ENCODE assay signal across 28 mouse cellular contexts in genomic region chr7:19813579-19814122, GRCm38 (mm10). TPM values are rescaled to one million over a fixed set of nuclear protein-coding genes. Genes with fewer than 3 reads are reported as not detected.
DNase-seq lines count a peak whose midpoint lies in the region; ATAC-seq and TF ChIP-seq lines count a peak whose summit lies in the region.
"Had no signal": no experiment of that assay in that cellular context is flagged by ENCODE, and none has a peak within 500 bp of the region (broad histone marks: within the 10 kb centered on the region; RNA-seq: fewer than 3 reads in every experiment).

No protein-coding gene starts in this region.

- no peak for ATAC-seq in megakaryocyte, adult 5-6 weeks (ENCODE audit: poor library complexity, severe bottlenecking)
- peak; percentile 55 for ATAC-seq in G1E (ENCODE audit: extremely low read depth, insufficient number of reproducible peaks, low FRiP score, poor library complexity, severe bottlenecking)
- ATAC-seq: forebrain, embryonic 15.5 days; hindbrain, embryonic 16.5 days; inflammation-experienced regulatory T-cells, adult 6 months had no signal

- no peaks in the 10 kb centered on the region for H3K27me3 ChIP-seq in megakaryocyte, embryonic 14.5 days (replicated peaks)
- peaks cover 25% of the 10 kb centered on the region for H3K27me3 ChIP-seq in G1E (ENCODE audit: insufficient read depth, low read length)

- peaks cover 81% of the 10 kb centered on the region for H3K36me3 ChIP-seq in megakaryocyte, embryonic 14.5 days (replicated peaks; ENCODE audit: low read length)
- H3K36me3 ChIP-seq in G1E (replicated peaks): no peaks in the 10 kb centered on the region
- H3K36me3 ChIP-seq: forebrain, embryonic 12.5 days; forebrain, embryonic 15.5 days; heart, embryonic 12.5 days; heart, embryonic 15.5 days; hindbrain, embryonic 10.5 days; hindbrain, embryonic 13.5 days had no signal

- peak overlapping the region; percentile 9 for H3K4me3 ChIP-seq in megakaryocyte, embryonic 14.5 days (replicated peaks)
- no peak overlapping the region for H3K4me3 ChIP-seq in G1E (ENCODE audit: low read depth, low read length)
- H3K4me3 ChIP-seq: forebrain, embryonic 12.5 days; forebrain, embryonic 15.5 days; heart, embryonic 12.5 days; heart, embryonic 15.5 days; hindbrain, embryonic 10.5 days; hindbrain, embryonic 13.5 days had no signal

- H3K4me1 ChIP-seq in megakaryocyte, embryonic 14.5 days: peaks cover 75% of the 10 kb centered on the region
- peaks cover 58% of the 10 kb centered on the region for H3K4me1 ChIP-seq in G1E (ENCODE audit: insufficient read depth, low read depth, low read length)

- peak; percentile 50 for DNase-seq in G1E (ENCODE audit: low spot score)
- DNase-seq in induced T-regulatory cell, adult 2 months (ENCODE audit: low read depth): peak; percentile 22
- DNase-seq in layer of hippocampus, adult 9-11 months: no peak
- no peak for DNase-seq in cerebellum, postnatal 14 days
- no peak for DNase-seq in layer of hippocampus, postnatal 10 days (ENCODE audit: low spot score in 2 of 2)
- DNase-seq: adrenal gland, adult 8-10 months; adrenal gland, postnatal 25 days; cerebellum, adult 11-12 months; cerebellum, adult 8-10 months; cerebellum, postnatal 10 days; gastrocnemius, postnatal 25 days; heart, adult 18-20 months; heart, postnatal 10 days; heart, postnatal 36 days had no signal

- H3K9me3 ChIP-seq in megakaryocyte, embryonic 14.5 days: no peaks in the 10 kb centered on the region
- H3K9me3 ChIP-seq in G1E (replicated peaks): no peaks in the 10 kb centered on the region
- H3K9me3 ChIP-seq: forebrain, embryonic 15.5 days; heart, embryonic 12.5 days; heart, embryonic 15.5 days; hindbrain, embryonic 13.5 days had no signal

- TF ChIP-seq CTCF in G1E (IDR thresholded peaks at IDR 0.05; ENCODE audit: low read depth, low read length): no peak

RNA-seq across cellular contexts. Expression of gene Bcl3, which starts 8.9 kb away (rescaled TPM):
- polyA plus RNA-seq in megakaryocyte, embryonic 14.5 days (2012; ENCODE audit: insufficient read depth, low replicate concordance): 183 and 210 TPM in 2 replicates
- total RNA-seq in megakaryocyte, adult 5-6 weeks (2015): 29.2 and 39.1 TPM in 2 replicates
- 9.7 and 17.1 TPM in 2 replicates for total RNA-seq in megakaryocyte, adult 5-6 weeks (2017)
- total RNA-seq in G1E (2014; fragmentation: Nextera tagmentation): 2.7 TPM in 1 of 2 replicates, not detected in the other
- 0.71 and 1.1 TPM in 2 replicates for total RNA-seq in G1E (2017)
- 6.1 and 6.6 TPM in 2 replicates for polyA plus RNA-seq in G1E (2012)
- under 1 TPM; 0.85 to 0.87 TPM for total RNA-seq in layer of hippocampus, postnatal 10 days (2021)

RNA-seq across cellular contexts. Expression of gene Cblc, which starts 17.0 kb away (rescaled TPM):
- polyA plus RNA-seq in megakaryocyte, embryonic 14.5 days (2012; ENCODE audit: insufficient read depth, low replicate concordance): not detected in 2 replicates
- not detected in 2 replicates for total RNA-seq in megakaryocyte, adult 5-6 weeks (2015)
- not detected in 2 replicates for total RNA-seq in megakaryocyte, adult 5-6 weeks (2017)
- total RNA-seq in G1E (2014; fragmentation: Nextera tagmentation): not detected in 2 replicates
- total RNA-seq in G1E (2017): not detected in 2 replicates
- polyA plus RNA-seq in G1E (2012): not detected in 2 replicates
- total RNA-seq in layer of hippocampus, postnatal 10 days (2021): not detected
- total RNA-seq: gastrocnemius, adult 8-10 months; gastrocnemius, postnatal 25 days had no signal
- polyA plus RNA-seq: forebrain, embryonic 15.5 days; hindbrain, embryonic 13.5 days had no signal

RNA-seq across cellular contexts. Expression of gene Gm19345, which starts 38.2 kb away (rescaled TPM):
- polyA plus RNA-seq in megakaryocyte, embryonic 14.5 days (2012; ENCODE audit: insufficient read depth, low replicate concordance): 0.12 TPM in 1 of 2 replicates, not detected in the other
- total RNA-seq in megakaryocyte, adult 5-6 weeks (2015): not detected in 2 replicates
- total RNA-seq in megakaryocyte, adult 5-6 weeks (2017): not detected in 2 replicates
- not detected in 2 replicates for total RNA-seq in G1E (2014; fragmentation: Nextera tagmentation)
- not detected in 2 replicates for total RNA-seq in G1E (2017)
- polyA plus RNA-seq in G1E (2012): not detected in 2 replicates
- 1 to 10 TPM; 5.1 to 5.4 TPM for total RNA-seq in layer of hippocampus, postnatal 10 days (2021)
- total RNA-seq: gastrocnemius, adult 8-10 months; gastrocnemius, postnatal 25 days; heart, adult 18-20 months; heart, postnatal 10 days; heart, postnatal 36 days had no signal
- polyA plus RNA-seq: embryonic facial prominence, embryonic 11.5 days; heart, embryonic 12.5 days; heart, embryonic 15.5 days; inflammation-experienced regulatory T-cells, adult 6 months had no signal

RNA-seq across cellular contexts. Expression of gene Bcam, which starts 42.8 kb away (rescaled TPM):
- 0.58 and 1.6 TPM in 2 replicates for polyA plus RNA-seq in megakaryocyte, embryonic 14.5 days (2012; ENCODE audit: insufficient read depth, low replicate concordance)
- total RNA-seq in megakaryocyte, adult 5-6 weeks (2015): not detected in 2 replicates
- total RNA-seq in megakaryocyte, adult 5-6 weeks (2017): 0.29 TPM in 1 of 2 replicates, not detected in the other
- total RNA-seq in G1E (2014; fragmentation: Nextera tagmentation) (not detected in 2 replicates), G1E (2017) (0.05 TPM in 1 of 2 replicates, not detected in the other)
- not detected in 2 replicates for polyA plus RNA-seq in G1E (2012)
- 10 to 100 TPM in 1 of 2 experiments, 1 to 10 TPM in 1; 7.2 to 10.6 TPM for total RNA-seq in layer of hippocampus, postnatal 10 days (2021)

RNA-seq across cellular contexts. Expression of gene Ceacam16, which starts 47.4 kb away (rescaled TPM):
- polyA plus RNA-seq in megakaryocyte, embryonic 14.5 days (2012; ENCODE audit: insufficient read depth, low replicate concordance): 2.0 and 6.1 TPM in 2 replicates
- 0.47 and 0.75 TPM in 2 replicates for total RNA-seq in megakaryocyte, adult 5-6 weeks (2015)
- total RNA-seq in megakaryocyte, adult 5-6 weeks (2017): 0.18 and 0.28 TPM in 2 replicates
- total RNA-seq in G1E (2014; fragmentation: Nextera tagmentation) (1.7 and 4.1 TPM in 2 replicates), G1E (2017) (2.3 and 2.8 TPM in 2 replicates)
- 2.2 and 3.2 TPM in 2 replicates for polyA plus RNA-seq in G1E (2012)
- total RNA-seq in layer of hippocampus, postnatal 10 days (2021): not detected
- total RNA-seq: adrenal gland, postnatal 25 days; gastrocnemius, adult 8-10 months; gastrocnemius, postnatal 25 days; heart, adult 18-20 months; heart, postnatal 10 days had no signal
- polyA plus RNA-seq: brain, embryonic 14.5 days; embryonic facial prominence, embryonic 11.5 days; embryonic facial prominence, embryonic 14.5 days; forebrain, embryonic 12.5 days; heart, embryonic 12.5 days; heart, embryonic 15.5 days; hindbrain, embryonic 10.5 days had no signal

Comparison
In these comparisons a context has a peak if more than half of its experiments do, and no peak if none do; other contexts are left out.
1. DNase-seq: peak in G1E (single experiment) and induced T-regulatory cell, adult 2 months (single experiment); none in layer of hippocampus, adult 9-11 months (single experiment), cerebellum, postnatal 14 days (0 of 2) and layer of hippocampus, postnatal 10 days (0 of 2).
2. RNA of gene Gm19345, which starts 38.2 kb away (total RNA-seq): 5.1 to 5.4 TPM in layer of hippocampus, postnatal 10 days; not detected in megakaryocyte, adult 5-6 weeks and not detected in G1E; every median in the first group is over 4 times any median in the second.